Mouse (Mus musculus) lung, adult 2 months (tissue): ENCODE measurements around the gene Esrra.
A peak's percentile ranks its signal among the peaks of the same experiment; 100 is the strongest.

Experiments
- CTCF ChIP-seq: fragments of 200-500 bp; IDR thresholded peaks from 2 replicates; pipeline ENCODE4 v1.5.1; 2011; ENCODE audit warnings: mild to moderate bottlenecking, low read length, control low read depth; ENCODE audit not compliant: insufficient read depth
- POLR2A ChIP-seq: fragments of 200-500 bp; IDR thresholded peaks from 2 replicates; pipeline ENCODE4 v1.6.1; 2011; ENCODE audit warnings: low read depth, mild to moderate bottlenecking, control low read depth, low read length, borderline replicate concordance; ENCODE audit errors: extremely low read depth

- TF ChIP-seq CTCF, result no peak
- peak; percentile 67; the same call in 1 of the 2 replicates for TF ChIP-seq POLR2A
Observed at GRCm38 (mm10) chr19:6921647-6922567, at the start of gene Esrra.
